Mouse (Mus musculus): ENCODE measurements around the gene Ift43. TPM values are rescaled to one million over a fixed set of nuclear protein-coding genes. Genes with fewer than 3 reads are reported as not detected.

Ift43 gene
- total RNA-seq, 2 experiments from 2014 or later: 11.4 to 15.4 TPM

GRCm38 (mm10) chr12:86157894-86158444, 75.6 kb downstream of the Ift43 start:
- intact Hi-C loops (cut with DNase I): no loop called here
- peak in 1 of 2 experiments; percentile 53 for DNase-seq (ENCODE audit: extremely low spot score in 1 of 2, low spot score in 2 of 2)

GRCm38 (mm10) chr12:86158689-86159483, 76.5 kb downstream of the Ift43 start:
- DNase-seq (ENCODE audit: extremely low spot score in 1 of 2, low spot score in 2 of 2): peak; percentile 57 to 64
- intact Hi-C loops (cut with DNase I): no loop called here

GRCm38 (mm10) chr12:86161436-86161835, 79.1 kb downstream of the Ift43 start:
- intact Hi-C loops (cut with DNase I): no loop called here
- DNase-seq (ENCODE audit: extremely low spot score in 1 of 2, low spot score in 2 of 2): no peak

- DNase-seq (ENCODE audit: extremely low spot score in 1 of 2, low spot score in 2 of 2): no peak
- intact Hi-C loops (cut with DNase I): no loop called here
These were observed 79.6 kb downstream of the Ift43 start for GRCm38 (mm10) chr12:86161942-86162341.

GRCm38 (mm10) chr12:86162890-86163816, 80.8 kb downstream of the Ift43 start:
- intact Hi-C loops (cut with DNase I): no loop called here
- no peak for DNase-seq (ENCODE audit: extremely low spot score in 1 of 2, low spot score in 2 of 2)

GRCm38 (mm10) chr12:86166244-86166643, 83.9 kb downstream of the Ift43 start:
- intact Hi-C loops (cut with DNase I): no loop called here
- DNase-seq (ENCODE audit: extremely low spot score in 1 of 2, low spot score in 2 of 2): no peak

- DNase-seq (ENCODE audit: extremely low spot score in 1 of 2, low spot score in 2 of 2): no peak
- intact Hi-C loops (cut with DNase I): no loop called here
These were observed 84.7 kb downstream of the Ift43 start for GRCm38 (mm10) chr12:86167075-86167474.

- intact Hi-C loops (cut with DNase I): no loop called here
- DNase-seq (ENCODE audit: extremely low spot score in 1 of 2, low spot score in 2 of 2): no peak
These were observed 86.4 kb downstream of the Ift43 start for GRCm38 (mm10) chr12:86168712-86169111.

GRCm38 (mm10) chr12:86169195-86169594, 86.9 kb downstream of the Ift43 start:
- intact Hi-C loops (cut with DNase I): no loop called here
- DNase-seq (ENCODE audit: extremely low spot score in 1 of 2, low spot score in 2 of 2): no peak

- intact Hi-C loops (cut with DNase I): no loop called here
- DNase-seq (ENCODE audit: extremely low spot score in 1 of 2, low spot score in 2 of 2): no peak
These were observed 91.0 kb downstream of the Ift43 start for GRCm38 (mm10) chr12:86173314-86173713.

- no peak for DNase-seq (ENCODE audit: extremely low spot score in 1 of 2, low spot score in 2 of 2)
- intact Hi-C loops (cut with DNase I): no loop called here
These were observed 92.0 kb downstream of the Ift43 start for GRCm38 (mm10) chr12:86174369-86174768.

- intact Hi-C loops (cut with DNase I): no loop called here
- no peak for DNase-seq (ENCODE audit: extremely low spot score in 1 of 2, low spot score in 2 of 2)
These were observed 93.2 kb downstream of the Ift43 start for GRCm38 (mm10) chr12:86175476-86175942.

GRCm38 (mm10) chr12:86176675-86177339, 94.5 kb downstream of the Ift43 start:
- intact Hi-C loops (cut with DNase I): no loop called here
- DNase-seq (ENCODE audit: extremely low spot score in 1 of 2, low spot score in 2 of 2): no peak

- DNase-seq (ENCODE audit: extremely low spot score in 1 of 2, low spot score in 2 of 2): peak in 1 of 2 experiments; percentile 66
- intact Hi-C loops (cut with DNase I): no loop called here
These were observed 96.9 kb downstream of the Ift43 start for GRCm38 (mm10) chr12:86179266-86179665.

- intact Hi-C loops (cut with DNase I): no loop called here
- DNase-seq (ENCODE audit: extremely low spot score in 1 of 2, low spot score in 2 of 2): no peak
These were observed 99.0 kb downstream of the Ift43 start for GRCm38 (mm10) chr12:86181320-86181751.

GRCm38 (mm10) chr12:86181879-86182278, 99.5 kb downstream of the Ift43 start:
- intact Hi-C loops (cut with DNase I): no loop called here
- no peak for DNase-seq (ENCODE audit: extremely low spot score in 1 of 2, low spot score in 2 of 2)

GRCm38 (mm10) chr12:86182414-86182813, 100.1 kb downstream of the Ift43 start:
- DNase-seq (ENCODE audit: extremely low spot score in 1 of 2, low spot score in 2 of 2): no peak
- intact Hi-C loops (cut with DNase I): no loop called here

- intact Hi-C loops (cut with DNase I): no loop called here
- DNase-seq (ENCODE audit: extremely low spot score in 1 of 2, low spot score in 2 of 2): no peak
These were observed 105.8 kb downstream of the Ift43 start for GRCm38 (mm10) chr12:86188161-86188560.
